Comparison of ENCODE assay signal across 8 mouse cellular contexts in the genomic region with DNA sequence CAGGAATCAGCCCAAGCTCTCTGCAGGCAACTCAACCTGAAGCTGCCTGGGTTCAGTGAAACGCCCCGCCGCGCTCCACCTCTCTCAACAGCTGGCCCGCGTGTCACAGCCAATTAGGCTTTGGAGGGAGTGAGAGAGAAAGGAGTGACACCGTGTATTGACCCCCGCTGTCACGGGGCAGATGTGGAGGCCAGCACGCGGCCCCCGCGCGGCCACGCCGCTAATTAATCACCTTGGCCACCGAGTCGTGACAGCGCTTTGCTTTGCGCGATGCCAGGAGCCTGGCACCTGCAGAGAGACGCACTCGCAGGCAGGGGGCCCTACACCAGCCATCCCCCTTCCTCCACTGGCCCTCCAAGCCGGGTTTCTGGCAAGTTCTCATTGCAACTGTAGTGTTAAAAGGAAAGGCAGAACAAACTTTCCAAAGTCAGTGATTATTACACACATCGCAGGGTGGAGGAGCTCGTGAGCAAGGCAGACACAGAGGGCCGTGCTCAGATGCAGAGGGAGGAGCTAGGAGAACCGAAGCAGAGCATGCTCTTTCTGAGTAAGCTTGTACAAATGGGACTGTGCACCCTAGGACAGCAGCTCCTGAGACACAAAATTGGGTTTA.
A peak's percentile ranks its signal among the peaks of the same experiment; 100 is the strongest.
DNase-seq lines count a peak whose midpoint lies in the region; ATAC-seq and TF ChIP-seq lines count a peak whose summit lies in the region.

No protein-coding gene starts in this region.

- H3K4me2 ChIP-seq in embryonic facial prominence, embryonic 15.5 days (replicated peaks): peak overlapping the region; percentile 78
- H3K4me2 ChIP-seq in hindbrain, embryonic 14.5 days (replicated peaks): peak overlapping the region; percentile 71
- peak overlapping the region; percentile 58 for H3K4me2 ChIP-seq in liver, embryonic 12.5 days
- H3K4me2 ChIP-seq in neural tube, embryonic 13.5 days: peak overlapping the region; percentile 66

- TF ChIP-seq CTCF in lung, adult 2 months (IDR thresholded peaks at IDR 0.05; ENCODE audit: insufficient read depth, low read length): peak; percentile 42; the same call in 1 of the 2 replicates

- H3K27me3 ChIP-seq in embryonic facial prominence, embryonic 15.5 days: peaks cover 11% of the 10 kb centered on the region; the same call in 1 of the 2 replicates
- H3K27me3 ChIP-seq in hindbrain, embryonic 14.5 days (ENCODE audit: control insufficient read depth, insufficient read depth, low read length): no peaks in the 10 kb centered on the region
- peaks cover 32% of the 10 kb centered on the region for H3K27me3 ChIP-seq in liver, embryonic 12.5 days (replicated peaks)
- peaks cover 11% of the 10 kb centered on the region; the same call in 1 of the 2 replicates for H3K27me3 ChIP-seq in neural tube, embryonic 13.5 days

- H3K4me1 ChIP-seq in lung, adult 2 months (ENCODE audit: control insufficient read depth, insufficient read depth, low read length): no peaks in the 10 kb centered on the region; the same call in 1 of the 2 replicates
- peaks cover 5% of the 10 kb centered on the region for H3K4me1 ChIP-seq in embryonic facial prominence, embryonic 15.5 days
- peaks cover 10% of the 10 kb centered on the region for H3K4me1 ChIP-seq in hindbrain, embryonic 14.5 days (replicated peaks; ENCODE audit: control insufficient read depth, insufficient read depth, low read length)
- H3K4me1 ChIP-seq in liver, embryonic 12.5 days: peaks cover 4% of the 10 kb centered on the region
- H3K4me1 ChIP-seq in neural tube, embryonic 13.5 days (replicated peaks): peaks cover 35% of the 10 kb centered on the region

- H3K27ac ChIP-seq in embryonic facial prominence, embryonic 15.5 days (replicated peaks): no peak overlapping the region
- H3K27ac ChIP-seq in hindbrain, embryonic 14.5 days: no peak overlapping the region
- H3K27ac ChIP-seq in liver, embryonic 12.5 days: no peak overlapping the region
- no peak overlapping the region for H3K27ac ChIP-seq in neural tube, embryonic 13.5 days (replicated peaks)

- H3K9ac ChIP-seq in embryonic facial prominence, embryonic 15.5 days: no peak overlapping the region
- H3K9ac ChIP-seq in hindbrain, embryonic 14.5 days: no peak overlapping the region
- H3K9ac ChIP-seq in liver, embryonic 12.5 days: no peak overlapping the region
- H3K9ac ChIP-seq in neural tube, embryonic 13.5 days: peak overlapping the region; percentile 56

- no peak for TF ChIP-seq POLR2A in lung, adult 2 months (IDR thresholded peaks at IDR 0.05; ENCODE audit: borderline replicate concordance, extremely low read depth, low read depth, low read length)

- peak; percentile 77; the same call in 1 of the 2 replicates for ATAC-seq in embryonic facial prominence, embryonic 15.5 days (ENCODE audit: insufficient number of reproducible peaks, low FRiP score, low TSS enrichment, low read depth)
- peak; percentile 65 for ATAC-seq in hindbrain, embryonic 14.5 days (ENCODE audit: low FRiP score)
- ATAC-seq in liver, embryonic 12.5 days: 0 out of 2 replicates have a peak, but pooled peaks have one; percentile 8
- ATAC-seq in neural tube, embryonic 13.5 days (ENCODE audit: low read depth): peak; percentile 66
- no peak for ATAC-seq in erythroblast, adult 5-6 weeks (replicated peaks; ENCODE audit: low FRiP score, poor library complexity, severe bottlenecking)

- peak overlapping the region; percentile 33 for H3K4me3 ChIP-seq in lung, adult 2 months (replicated peaks; ENCODE audit: extremely low read depth, low read depth, low read length)
- H3K4me3 ChIP-seq in embryonic facial prominence, embryonic 15.5 days (replicated peaks): peak overlapping the region; percentile 42
- peak overlapping the region; percentile 26 for H3K4me3 ChIP-seq in hindbrain, embryonic 14.5 days (replicated peaks; ENCODE audit: low read length)
- peak overlapping the region; percentile 21; the same call in 1 of the 2 replicates for H3K4me3 ChIP-seq in liver, embryonic 12.5 days
- H3K4me3 ChIP-seq in neural tube, embryonic 13.5 days: peak overlapping the region; percentile 32

- WGBS in lung, adult 2 months: 2% methylated on average over 28 of the region's 28 CpGs
- WGBS in embryonic facial prominence, embryonic 15.5 days: under 1% methylated on average over 28 of the region's 28 CpGs
- under 1% methylated on average over 28 of the region's 28 CpGs for WGBS in hindbrain, embryonic 14.5 days
- 5% methylated on average over 28 of the region's 28 CpGs for WGBS in liver, embryonic 12.5 days (ENCODE audit: insufficient replicate concordance)
- WGBS in neural tube, embryonic 13.5 days: 1% methylated on average over 28 of the region's 28 CpGs

- H3K9me3 ChIP-seq in embryonic facial prominence, embryonic 15.5 days (replicated peaks): no peaks in the 10 kb centered on the region
- H3K9me3 ChIP-seq in hindbrain, embryonic 14.5 days (ENCODE audit: control insufficient read depth, low read length): no peaks in the 10 kb centered on the region
- no peaks in the 10 kb centered on the region for H3K9me3 ChIP-seq in liver, embryonic 12.5 days (replicated peaks)
- no peaks in the 10 kb centered on the region for H3K9me3 ChIP-seq in neural tube, embryonic 13.5 days

- H3K36me3 ChIP-seq in embryonic facial prominence, embryonic 15.5 days: no peaks in the 10 kb centered on the region
- H3K36me3 ChIP-seq in hindbrain, embryonic 14.5 days (replicated peaks; ENCODE audit: control insufficient read depth, insufficient read depth): no peaks in the 10 kb centered on the region
- H3K36me3 ChIP-seq in liver, embryonic 12.5 days: no peaks in the 10 kb centered on the region
- no peaks in the 10 kb centered on the region for H3K36me3 ChIP-seq in neural tube, embryonic 13.5 days

- no peak for DNase-seq in lung, adult 2 months
- no peak for DNase-seq in lung, adult 18-20 months
- peak; percentile 59 for DNase-seq in hindbrain, embryonic 14.5 days (ENCODE audit: low spot score)
- no peak for DNase-seq in ovary, postnatal 14 days (ENCODE audit: low spot score)
